Mouse (Mus musculus) spleen, embryonic (tissue): ENCODE measurements at regions not wholly inside any gene's neighbourhood (a gene's known extent, or its start where the extent isn't known, plus 50 kb on each side); places are given as distances from the start of the nearest gene placed in this dataset.
"Not testable (repeated sequence)": the region's sequence is repeated elsewhere in the genome, so short reads cannot be mapped to it uniquely, and the experiment has no call there.

ENCODE experiments used
- CTCF ChIA-PET: fragments of 350-600 bp; sonication (Branson Sonifier 250); formaldehyde crosslinking; loops from one replicate; lab custom pipeline; 2022; lab: Charles Lee

DNA sequence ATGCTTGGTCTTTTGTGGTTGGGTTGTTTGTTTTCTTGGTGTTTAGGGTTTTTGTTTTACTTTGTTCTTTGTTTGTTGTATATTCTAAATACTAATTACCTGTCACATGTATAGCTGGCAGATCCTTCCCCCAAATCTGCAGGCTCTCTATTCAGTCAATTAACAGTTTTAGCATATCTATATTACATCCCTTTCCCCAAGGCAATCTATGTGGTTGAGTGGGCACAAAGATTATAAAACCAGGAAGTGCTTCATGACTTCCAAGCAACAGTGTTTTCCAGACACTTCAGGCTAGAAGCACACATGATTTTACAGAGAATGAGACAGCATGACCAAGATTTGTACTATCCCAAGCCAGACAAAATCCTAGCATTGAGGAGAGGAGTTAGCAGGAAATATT lies 544.4 kb upstream of the Pou3f4 start:
- CTCF ChIA-PET = no interaction called here

DNA sequence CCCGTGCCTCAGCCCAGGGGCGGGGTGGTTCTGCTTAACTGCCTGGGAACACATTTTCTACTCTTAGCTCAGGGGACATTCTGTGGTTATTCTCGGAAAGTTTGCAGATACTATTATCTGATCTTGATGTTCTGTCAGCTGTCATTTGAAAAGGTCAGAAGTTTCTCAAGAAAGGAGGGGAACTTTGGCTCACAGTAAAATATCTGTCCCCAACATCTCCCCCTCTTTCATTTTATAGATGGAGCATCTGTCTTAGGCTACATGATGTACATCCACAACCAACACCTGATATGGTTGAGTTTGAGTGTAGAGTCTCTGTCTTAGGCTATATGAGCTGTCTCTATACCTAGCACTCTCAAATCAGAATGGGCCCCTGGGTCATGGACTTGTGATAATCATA lies 539.8 kb upstream of the Pou3f4 start:
- CTCF ChIA-PET = not testable (repeated sequence)

- CTCF ChIA-PET = no interaction called here
Measured at GRCm38 (mm10) chrX:110275390-110275789, 538.7 kb upstream of the Pou3f4 start.

DNA sequence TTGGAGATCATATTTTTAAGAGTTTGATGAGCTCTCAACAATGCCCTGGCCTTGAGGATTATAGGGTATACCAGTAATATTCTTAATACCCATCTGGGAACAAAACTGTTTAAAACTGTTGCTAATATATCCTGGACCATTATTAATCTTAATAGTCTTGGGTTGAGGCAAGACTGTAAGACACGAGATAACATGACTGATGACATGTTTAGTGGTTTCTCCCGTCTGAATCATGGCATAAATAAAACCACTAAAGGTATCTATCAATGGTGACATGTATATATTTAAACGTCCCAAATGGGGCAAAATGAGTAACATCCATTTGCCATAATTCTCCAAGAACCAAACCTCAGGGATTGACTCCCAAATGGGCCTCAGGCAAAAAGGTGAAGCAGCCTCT lies 538.2 kb upstream of the Pou3f4 start:
- CTCF ChIA-PET = interaction anchor here (0.7 kb wide), 1 partner anchor 34 kb away, joined by 3 read pairs; no protein-coding TSS in a partner anchor

DNA sequence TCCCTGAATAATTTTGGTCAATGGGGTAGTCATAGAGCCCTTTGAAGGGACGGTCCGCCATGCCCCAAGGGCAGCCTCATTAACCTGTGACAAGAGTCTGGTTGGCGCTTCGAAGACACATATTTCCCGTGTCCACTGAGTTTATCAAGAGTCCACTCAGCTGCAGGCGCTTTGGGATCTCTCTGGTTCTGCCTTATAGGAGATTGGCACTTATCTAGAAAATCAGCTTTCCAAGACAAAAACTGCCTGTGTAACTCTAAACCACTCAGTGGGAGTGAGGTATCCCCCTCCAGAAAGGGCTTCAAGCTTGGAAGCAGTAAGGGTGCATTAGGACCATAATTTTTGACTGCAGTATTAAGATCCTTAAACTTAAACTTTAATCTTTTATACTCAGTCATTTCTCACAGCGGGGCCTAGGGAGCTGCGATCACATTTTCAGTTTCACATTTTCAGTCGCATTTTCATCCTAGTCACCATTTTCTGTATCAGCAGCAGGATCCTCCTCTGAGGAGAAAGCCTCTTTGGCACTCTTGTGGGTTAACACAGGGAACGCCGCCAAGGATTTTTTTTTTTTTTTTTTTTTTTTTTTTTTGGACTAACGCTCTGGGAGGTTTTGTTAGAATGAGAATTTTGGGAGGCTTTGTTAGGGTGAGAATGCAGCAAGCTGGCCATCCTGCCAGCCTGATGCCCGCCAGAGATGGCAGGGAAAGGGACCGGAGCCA lies 534.4 kb upstream of the Pou3f4 start:
- CTCF ChIA-PET = no interaction called here

DNA sequence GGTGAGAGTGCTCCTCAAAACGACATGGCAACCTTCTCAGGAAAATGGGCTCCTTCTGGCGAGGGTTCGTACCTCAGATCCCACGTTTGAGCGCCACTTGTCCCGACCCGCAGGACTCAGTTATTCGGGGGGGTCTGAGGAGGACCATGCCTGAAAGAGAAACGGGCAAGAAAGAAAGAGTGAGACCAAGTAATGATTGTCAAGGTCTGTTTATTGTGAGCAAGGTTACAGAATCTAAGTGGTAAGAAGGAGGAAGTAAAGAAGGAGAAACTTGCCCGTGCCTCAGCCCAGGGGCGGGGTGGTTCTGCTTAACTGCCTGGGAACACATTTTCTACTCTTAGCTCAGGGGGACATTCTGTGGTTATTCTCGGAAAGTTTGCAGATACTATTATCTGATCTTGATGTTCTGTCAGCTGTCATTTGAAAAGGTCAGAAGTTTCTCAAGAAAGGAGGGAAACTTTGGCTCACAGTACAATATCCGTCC lies 532.6 kb upstream of the Pou3f4 start:
- CTCF ChIA-PET = not testable (repeated sequence)

DNA sequence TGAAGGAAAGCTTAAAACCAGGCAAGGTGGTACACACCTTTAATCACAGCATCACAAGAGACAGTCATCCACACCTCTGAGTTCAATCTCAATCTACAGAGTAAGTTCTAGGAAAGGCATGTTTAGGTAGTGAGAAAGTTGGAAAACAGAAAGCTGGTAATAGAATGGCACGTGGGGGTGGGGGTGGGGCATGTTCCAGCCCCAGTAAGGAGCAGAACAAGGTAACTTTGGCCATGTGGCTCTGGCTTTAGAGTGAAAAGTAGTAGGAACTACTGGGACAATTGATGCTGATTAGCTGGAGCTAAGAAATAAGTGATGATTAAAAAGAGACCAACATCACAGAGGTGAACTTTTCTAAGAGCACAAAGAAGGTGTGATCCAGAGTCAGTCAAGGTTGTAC lies 532.2 kb upstream of the Pou3f4 start:
- CTCF ChIA-PET = no interaction called here

GRCm38 (mm10) chrX:110289397-110289796 lies 524.7 kb upstream of the Pou3f4 start:
- CTCF ChIA-PET = no interaction called here

DNA sequence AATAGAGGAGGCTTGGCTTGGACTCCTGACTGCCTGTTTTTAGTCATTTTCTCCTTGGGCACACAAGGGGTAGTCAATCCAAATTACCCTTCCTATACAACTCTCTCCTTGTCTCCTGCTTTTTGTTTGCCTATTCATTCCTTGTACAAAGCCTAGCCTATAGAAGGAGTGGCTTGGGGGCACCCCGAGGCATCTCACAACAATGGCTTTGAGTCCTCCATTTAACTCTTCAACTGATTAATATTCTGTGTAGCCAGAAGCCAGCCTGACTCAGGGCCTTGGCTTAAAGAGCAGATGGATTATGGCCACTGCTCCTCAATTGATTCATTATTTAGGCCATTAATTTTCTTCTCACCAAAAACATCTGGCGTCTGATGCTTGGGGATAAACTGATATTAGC lies 506.4 kb upstream of the Pou3f4 start:
- CTCF ChIA-PET = no interaction called here

GRCm38 (mm10) chrX:110308810-110309209 lies 505.3 kb upstream of the Pou3f4 start:
- CTCF ChIA-PET = no interaction called here

- CTCF ChIA-PET = interaction anchor here (0.5 kb wide), 1 partner anchor 355 kb away, joined by 3 read pairs; no protein-coding TSS in a partner anchor
Measured at GRCm38 (mm10) chrX:110317825-110318769, 496.0 kb upstream of the Pou3f4 start.

DNA sequence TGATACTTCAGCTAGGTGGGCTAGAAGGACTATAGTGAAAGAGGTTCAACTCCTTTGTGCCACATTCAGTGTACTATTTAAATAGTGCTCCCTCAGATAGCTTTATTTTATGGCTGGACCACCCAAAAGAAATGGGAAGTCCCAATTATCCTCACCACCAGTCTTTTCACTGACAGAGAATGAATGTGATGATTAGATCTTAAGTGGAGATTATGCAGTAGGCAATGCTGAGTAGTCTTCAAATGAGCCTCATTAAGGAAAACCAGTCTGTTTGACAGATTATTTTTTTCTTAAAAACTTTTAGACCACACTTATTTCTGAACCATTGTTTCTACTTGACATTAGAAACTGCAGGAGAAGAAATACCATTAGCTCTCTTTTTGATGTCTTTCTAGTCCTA lies 493.8 kb upstream of the Pou3f4 start:
- CTCF ChIA-PET = no interaction called here

DNA sequence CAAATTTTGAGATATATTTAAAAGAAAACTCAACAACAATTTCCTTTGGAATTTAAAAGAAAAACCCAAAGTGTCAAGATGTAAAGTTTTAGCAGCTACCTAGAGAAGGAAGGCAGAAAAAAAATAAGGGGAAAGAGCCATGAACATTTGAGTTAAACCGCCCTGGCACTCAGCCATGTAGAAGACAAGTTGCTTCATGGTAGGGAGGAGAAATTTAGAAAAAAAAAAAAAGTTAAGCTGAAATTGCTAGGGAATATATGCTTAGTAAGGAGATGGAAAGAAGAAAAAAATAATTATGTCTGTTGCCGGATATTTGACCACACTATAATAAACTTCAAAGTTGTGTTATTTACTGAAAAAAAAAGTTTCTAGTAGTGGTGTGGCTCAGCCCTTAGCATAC lies 479.8 kb upstream of the Pou3f4 start:
- CTCF ChIA-PET = no interaction called here

GRCm38 (mm10) chrX:110335013-110335412 lies 479.1 kb upstream of the Pou3f4 start:
- CTCF ChIA-PET = no interaction called here
